Mouse (Mus musculus) erythroblast, embryonic 14.5 days (primary cell): Measurements from ENCODE around the gene Esp22. TPM values are rescaled to one million over a fixed set of nuclear protein-coding genes. Genes with fewer than 3 reads are reported as not detected.
"Not testable (repeated sequence)": the region's sequence is repeated elsewhere in the genome, so short reads cannot be mapped to it uniquely, and the experiment has no call there.

Experiments used
- H3K27me3 ChIP-seq: 2 replicates; pipeline ENCODE4 v1.6.1; 2012; ENCODE audit warnings: inconsistent platforms; ENCODE audit not compliant: control insufficient read depth
- H3K36me3 ChIP-seq: 2 replicates; pipeline ENCODE4 v1.6.1; 2012; ENCODE audit warnings: mild to moderate bottlenecking, inconsistent platforms; ENCODE audit not compliant: control insufficient read depth
- H3K4me1 ChIP-seq: 2 replicates; pipeline ENCODE4 v1.6.1; 2012; ENCODE audit warnings: inconsistent platforms; ENCODE audit not compliant: control insufficient read depth
- H3K4me3 ChIP-seq: replicated peaks from 2 replicates; pipeline ENCODE3; 2012; ENCODE audit warnings: moderate library complexity, mild to moderate bottlenecking, inconsistent platforms
- H3K9me3 ChIP-seq: 2 replicates; pipeline ENCODE4 v1.6.1; 2012; ENCODE audit warnings: low read length, inconsistent platforms, mixed read lengths; ENCODE audit not compliant: control insufficient read depth
- GATA1 ChIP-seq: IDR thresholded peaks from 2 replicates; pipeline ENCODE4 v1.6.1; 2012; ENCODE audit warnings: low read length, inconsistent platforms, mixed read lengths
- TAL1 ChIP-seq: IDR thresholded peaks from 3 replicates; pipeline ENCODE4 v1.6.1; 2012; ENCODE audit warnings: low read length, inconsistent platforms, mixed read lengths
- polyA plus RNA-seq: library from polyadenylated mRNA; stranded (reverse); fragments of >175 nt; gene quantifications from 2 replicates; pipeline ENCODE4 v1.2.3, GENCODE M21; 2012

The Esp22 gene
- polyA plus RNA-seq, result not detected in 2 replicates

DNA sequence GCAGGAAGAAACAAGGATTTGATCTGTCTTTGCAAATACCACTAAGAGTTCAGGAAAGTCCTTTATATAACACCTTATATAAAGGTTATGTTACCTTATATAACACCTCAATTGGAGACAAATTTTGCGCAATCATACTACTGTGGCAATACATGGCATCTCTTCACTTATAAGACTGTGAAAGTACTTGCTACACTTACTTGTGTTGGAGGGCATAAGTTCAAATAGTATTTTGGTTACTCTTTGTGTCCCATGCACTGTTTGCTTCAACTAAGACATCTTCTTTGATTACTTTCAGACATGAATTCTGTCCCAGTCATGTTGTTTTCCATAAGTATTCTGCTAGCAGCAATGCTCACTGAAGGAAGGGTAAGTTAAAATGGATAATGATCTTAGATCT is at the start of gene Esp22:
Gene Esp22, plus strand, starts transcription at position 301 of the 400 bp plus-strand sequence.
- Histone ChIP-seq H3K27me3 (no peaks in the 10 kb centered on the region), H3K4me1 (no peaks in the 10 kb centered on the region), H3K9me3 (peaks cover 4% of the 10 kb centered on the region; the same call in 1 of the 2 replicates), H3K36me3 (no peaks in the 10 kb centered on the region), H3K4me3 (no peak within 1 kb of the TSS)
- TF ChIP-seq GATA1 (no peak), TAL1 (no peak)

DNA sequence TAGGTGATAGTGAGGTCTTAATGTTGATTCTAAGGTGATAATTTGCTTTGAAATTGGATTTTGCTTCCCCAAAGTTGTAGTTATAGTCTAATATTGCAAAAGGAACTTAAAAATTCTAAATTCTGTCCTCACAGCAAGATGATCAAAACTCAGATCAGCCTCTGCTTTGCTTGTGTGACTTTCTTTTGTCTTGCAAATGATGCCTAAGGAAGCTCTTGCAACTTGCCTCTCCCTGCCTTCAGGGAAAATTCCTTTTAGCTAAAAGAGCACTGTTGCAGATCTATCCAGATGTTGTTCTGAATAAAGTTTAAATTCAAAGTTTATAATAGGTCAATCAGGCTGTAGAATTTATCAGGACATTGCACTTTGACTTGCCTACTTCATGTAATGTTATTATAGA is 31.5 kb upstream of the Esp22 start:
- Histone ChIP-seq H3K4me3 (no peak overlapping the region), H3K4me1 (no peaks in the 10 kb centered on the region), H3K27me3 (no peaks in the 10 kb centered on the region), H3K9me3 (peaks cover 10% of the 10 kb centered on the region), H3K36me3 (no peaks in the 10 kb centered on the region)
- TF ChIP-seq GATA1 (no peak), TAL1 (no peak)

DNA sequence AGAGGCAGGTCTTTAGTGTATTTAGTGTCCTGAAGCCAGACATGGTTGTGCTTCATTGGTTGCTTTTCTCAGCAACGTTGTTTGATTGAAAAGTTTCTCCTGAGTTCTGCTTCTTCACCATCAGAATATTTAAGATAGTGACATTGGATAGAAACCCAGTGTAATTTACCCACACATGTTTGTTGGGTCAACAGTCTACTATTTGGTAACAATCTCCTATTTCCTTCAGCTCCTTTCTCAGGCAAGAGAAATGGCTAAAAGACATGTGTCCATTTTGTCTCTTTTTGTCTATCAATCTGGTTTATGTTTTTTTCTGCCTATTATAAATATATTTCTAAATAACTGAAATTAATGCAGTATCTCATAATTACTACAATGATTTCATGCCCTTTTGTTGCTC is 18.2 kb upstream of the Esp22 start, which contains the start of gene Esp23:
Gene Esp23, minus strand, starts transcription at position 101 of the 400 bp plus-strand sequence.
- H3K4me1 ChIP-seq, result no peaks in the 10 kb centered on the region
- TF ChIP-seq TAL1 (no peak), GATA1 (no peak)
- H3K9me3 ChIP-seq, result peaks cover 6% of the 10 kb centered on the region
- H3K36me3 ChIP-seq, result no peaks in the 10 kb centered on the region
- no peak within 1 kb of the TSS for H3K4me3 ChIP-seq
- no peaks in the 10 kb centered on the region for H3K27me3 ChIP-seq

DNA sequence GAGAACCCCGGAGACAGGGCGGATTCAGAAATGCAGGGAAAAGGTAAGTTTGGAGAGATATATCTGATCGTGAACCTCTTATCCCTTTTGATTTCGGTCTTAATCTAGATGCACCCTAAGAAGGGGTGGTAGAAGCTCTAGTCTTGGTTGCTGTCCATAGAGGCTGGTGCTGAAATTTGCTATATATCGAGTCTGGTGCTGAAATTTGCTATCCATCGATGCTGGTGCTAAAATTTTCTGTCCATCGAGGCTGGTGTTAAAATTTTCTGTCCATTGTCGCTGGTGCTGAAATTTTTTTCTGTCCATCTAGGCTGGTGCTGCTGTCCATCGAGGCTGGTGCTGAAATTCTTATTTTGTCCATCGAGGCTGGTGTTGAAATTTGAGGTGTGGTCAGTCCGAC is 12.0 kb downstream of the Esp22 start:
- H3K9me3 ChIP-seq, result peaks cover 23% of the 10 kb centered on the region
- H3K4me1 ChIP-seq, H3K4me3 ChIP-seq, H3K27me3 ChIP-seq, H3K36me3 ChIP-seq: not testable (repeated sequence)

- not testable (repeated sequence) for H3K36me3 ChIP-seq, H3K27me3 ChIP-seq, H3K4me3 ChIP-seq
Measured at GRCm38 (mm10) chr17:39129156-39129555, 34.0 kb downstream of the Esp22 start.

More at GRCm38 (mm10) chr17:39129156-39129555, 34.0 kb downstream of the Esp22 start:
- not testable (repeated sequence) for H3K4me1 ChIP-seq
- H3K9me3 ChIP-seq, result peaks cover 10% of the 10 kb centered on the region

Other genes with a start within 250 kb of the Esp22 start
- gene Esp24, start 58.6 kb upstream of the Esp22 start, polyA plus RNA-seq, result not detected in 2 replicates
- not detected in 2 replicates for gene Gm21903, start 52.0 kb upstream of the Esp22 start, polyA plus RNA-seq
- gene Esp23, start 18.3 kb upstream of the Esp22 start, polyA plus RNA-seq, result 0.11 TPM in 1 of 2 replicates, not detected in the other